Mouse (Mus musculus) adrenal gland, adult 8-10 months (tissue): ENCODE data around the gene Gpr15. TPM values are rescaled to one million over a fixed set of nuclear protein-coding genes. Genes with fewer than 3 reads are reported as not detected.

Source experiments
- DNase-seq: peaks from one replicate; pipeline ENCODE4 v3.0.0; 2022
- total RNA-seq, 4 experiments: library from RNA; stranded (reverse); gene quantifications; 2 replicates each; pipeline ENCODE4 v1.2.4; 2022

Gene Gpr15
- total RNA-seq, 4 experiments from 2014 or later: not detected

DNA sequence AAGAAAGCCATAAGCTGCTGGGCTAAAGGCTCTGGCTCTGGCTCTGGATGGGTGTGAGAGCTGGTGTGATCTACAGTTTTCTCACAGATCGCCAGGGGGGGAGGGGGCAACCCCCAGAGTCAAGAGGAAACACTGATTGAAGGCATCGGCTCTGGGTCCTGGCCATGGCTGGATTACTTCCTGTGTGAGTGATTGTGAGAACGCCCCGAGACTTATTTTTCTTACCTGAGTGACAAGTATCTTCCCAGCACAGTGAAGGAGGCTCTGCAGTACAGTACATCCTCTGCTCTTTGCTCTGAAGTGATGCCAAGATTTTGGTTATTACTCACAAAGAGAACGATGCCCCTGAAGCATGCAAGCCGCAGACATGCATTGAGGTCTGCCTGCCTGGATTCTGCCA, 17.1 kb downstream of the Gpr15 start:
- DNase-seq: no peak

DNA sequence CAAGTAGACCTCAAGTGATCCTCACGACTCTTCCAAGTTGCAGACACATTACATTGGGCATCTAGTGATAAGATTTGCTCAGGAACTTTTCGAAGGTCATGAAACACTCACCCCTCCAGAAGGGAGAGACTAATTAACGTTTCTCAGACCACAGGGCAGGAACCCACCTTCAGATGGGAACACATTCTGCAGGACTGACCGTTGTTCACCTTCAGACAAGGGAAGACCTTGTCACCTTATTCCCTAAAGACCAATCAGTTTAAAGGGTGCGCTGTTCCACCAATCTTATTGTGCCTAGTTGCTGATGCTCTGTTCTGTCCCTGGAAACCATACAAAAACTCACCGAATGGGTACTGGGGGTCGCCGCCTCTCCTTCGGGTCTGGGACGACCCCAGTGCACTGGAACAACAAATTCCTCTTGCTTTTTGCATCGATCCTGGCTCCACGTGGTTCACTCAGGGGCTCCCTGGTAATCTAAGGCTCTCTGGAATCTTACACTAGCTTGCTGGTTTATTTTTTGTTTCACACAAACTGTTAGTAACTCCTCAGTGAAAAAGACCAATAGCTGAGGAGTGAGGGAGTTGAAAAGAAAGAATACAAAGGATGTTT, 17.9 kb downstream of the Gpr15 start:
- no peak for DNase-seq

DNA sequence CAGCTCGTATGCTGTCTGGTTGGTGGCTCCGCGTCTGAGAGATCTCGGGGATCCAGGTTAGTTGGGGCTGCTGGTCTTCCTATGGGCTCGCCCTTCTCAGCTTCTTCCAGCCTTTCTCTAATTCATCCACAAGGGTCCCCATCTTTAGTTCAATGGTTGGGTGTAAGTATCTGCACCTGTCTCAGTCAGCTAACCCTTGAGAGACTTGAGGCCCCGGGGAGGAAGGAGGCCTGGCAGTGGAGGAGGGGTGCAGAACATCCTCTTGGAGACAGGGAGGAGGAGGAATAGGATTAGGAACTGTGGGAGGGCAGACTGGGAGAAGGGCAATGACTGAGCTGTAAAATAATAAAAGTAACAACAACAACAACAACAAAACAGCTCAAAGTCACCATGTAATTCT, 18.7 kb downstream of the Gpr15 start:
- no peak for DNase-seq

DNA sequence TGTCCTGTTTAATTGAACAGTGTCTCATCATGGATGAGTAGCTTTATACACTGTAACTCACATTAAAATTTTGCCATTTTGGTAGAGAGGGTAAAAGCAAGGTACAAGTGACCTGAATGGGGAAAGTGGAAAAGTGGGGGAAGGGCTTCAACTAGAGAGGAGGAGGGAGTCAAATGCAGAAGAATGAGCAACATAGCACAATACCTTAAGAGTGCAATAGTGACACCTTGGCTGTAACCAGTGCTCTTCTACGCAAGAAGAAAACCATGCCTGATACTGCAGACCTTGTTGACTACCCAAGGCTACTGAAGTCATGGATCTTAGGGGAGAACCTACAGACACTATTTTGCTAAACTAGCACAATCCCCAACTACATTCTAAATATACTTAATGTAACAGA, 21.6 kb downstream of the Gpr15 start:
- DNase-seq: no peak

DNA sequence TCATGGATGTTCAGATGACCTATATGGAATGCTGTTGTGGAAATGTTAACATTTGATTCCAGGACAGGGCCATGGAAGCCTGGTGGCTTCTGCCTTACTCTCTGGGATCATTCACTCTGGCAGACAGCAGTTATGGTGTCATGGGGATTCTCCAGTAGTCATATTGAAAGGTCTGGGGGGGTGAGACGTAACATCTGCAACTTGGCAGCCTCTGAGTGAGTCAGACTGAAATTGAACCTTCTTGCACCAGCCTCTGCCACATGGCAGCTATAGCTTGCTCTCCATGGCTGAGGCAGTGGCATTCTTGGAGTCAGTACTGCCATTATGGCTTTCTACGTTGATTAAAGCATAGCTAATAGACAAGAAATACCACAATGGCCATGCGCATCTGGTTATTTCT, 22.1 kb downstream of the Gpr15 start:
- no peak for DNase-seq

DNA sequence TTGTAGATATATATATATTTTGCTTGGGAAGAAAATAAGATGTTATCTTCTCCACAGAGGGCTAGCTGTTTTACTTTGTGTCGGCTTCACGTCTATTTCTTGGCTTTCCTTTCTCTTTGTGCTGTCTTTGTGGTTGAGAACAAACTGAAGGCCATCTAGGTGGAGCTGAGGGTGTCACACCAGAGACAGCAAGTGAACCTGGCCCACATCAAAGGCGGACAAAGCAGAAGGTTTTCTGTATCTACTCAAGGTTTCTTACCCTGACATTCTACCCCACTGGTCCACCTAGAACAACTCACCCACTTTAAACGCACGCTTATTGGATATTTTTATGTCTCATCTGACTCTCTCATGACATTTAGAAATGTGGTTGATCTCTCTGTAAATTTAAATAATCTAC, 24.8 kb downstream of the Gpr15 start:
- no peak for DNase-seq

DNA sequence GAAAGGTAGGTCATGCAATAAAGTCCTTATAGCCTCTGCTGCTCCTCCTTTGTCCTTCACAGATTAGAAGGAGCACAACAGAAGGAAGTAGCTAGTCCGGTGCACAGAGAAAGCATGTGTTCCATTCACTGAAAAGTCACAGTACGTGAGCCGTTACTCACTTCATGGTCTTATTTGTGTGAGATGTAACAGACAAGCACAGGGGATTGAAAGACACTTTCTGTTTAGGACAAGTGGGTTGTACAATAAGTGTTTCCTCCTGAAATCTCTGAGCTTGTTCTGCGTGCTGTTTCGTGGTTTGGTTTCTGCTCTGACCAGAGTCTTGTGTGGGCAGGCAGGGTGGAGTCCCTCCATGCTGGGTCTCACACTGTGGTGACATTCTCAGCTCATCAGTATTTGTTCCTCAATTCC, 28.5 kb downstream of the Gpr15 start:
- no peak for DNase-seq

DNA sequence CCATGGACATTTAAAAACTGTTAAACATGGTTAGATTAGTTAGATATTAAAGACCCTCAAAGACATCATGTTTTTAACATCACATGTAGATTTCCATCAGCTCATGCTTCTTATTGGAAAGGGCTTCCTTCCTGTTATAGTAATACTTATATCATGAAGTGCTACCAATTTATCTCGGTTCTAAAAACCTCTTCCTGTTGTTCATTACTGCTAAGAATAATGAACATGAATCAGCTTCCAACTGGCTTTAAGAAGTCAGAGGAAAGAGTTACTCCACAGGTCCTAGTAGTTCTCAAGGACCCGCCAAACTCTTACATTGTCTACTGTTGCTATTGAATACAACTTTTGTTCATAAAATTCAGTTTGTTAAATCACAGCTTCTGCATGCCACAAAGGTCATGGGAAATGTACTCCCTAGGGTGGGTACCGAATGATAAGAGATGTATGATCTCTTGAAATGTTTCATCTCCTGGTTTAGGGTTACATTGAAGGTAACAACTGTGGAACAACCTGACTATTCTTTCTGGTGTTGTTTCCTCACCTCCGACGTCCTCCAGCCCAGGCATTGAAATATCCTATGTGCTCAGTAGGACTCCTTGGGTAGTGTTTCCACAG, 29.2 kb downstream of the Gpr15 start:
- no peak for DNase-seq

DNA sequence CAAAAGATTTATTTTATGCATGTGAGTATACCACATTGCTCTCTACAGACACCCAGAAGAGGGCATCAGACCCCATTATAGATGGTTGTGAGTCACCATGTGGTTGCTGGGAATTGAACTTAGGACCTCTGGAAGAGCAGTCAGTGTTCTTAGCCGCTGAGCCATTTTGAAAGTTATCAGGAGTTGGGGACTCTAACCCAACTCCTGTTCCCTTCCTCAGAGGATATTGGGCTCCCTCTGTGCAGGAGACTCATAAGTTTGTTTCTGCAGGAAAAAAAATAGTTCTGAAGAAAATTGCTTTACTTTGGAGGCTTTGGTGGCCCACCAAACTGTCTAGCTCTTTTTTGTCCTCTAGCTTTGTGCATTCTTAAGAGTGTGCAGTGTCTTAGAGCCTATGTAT, 30.3 kb downstream of the Gpr15 start:
- DNase-seq: no peak

DNA sequence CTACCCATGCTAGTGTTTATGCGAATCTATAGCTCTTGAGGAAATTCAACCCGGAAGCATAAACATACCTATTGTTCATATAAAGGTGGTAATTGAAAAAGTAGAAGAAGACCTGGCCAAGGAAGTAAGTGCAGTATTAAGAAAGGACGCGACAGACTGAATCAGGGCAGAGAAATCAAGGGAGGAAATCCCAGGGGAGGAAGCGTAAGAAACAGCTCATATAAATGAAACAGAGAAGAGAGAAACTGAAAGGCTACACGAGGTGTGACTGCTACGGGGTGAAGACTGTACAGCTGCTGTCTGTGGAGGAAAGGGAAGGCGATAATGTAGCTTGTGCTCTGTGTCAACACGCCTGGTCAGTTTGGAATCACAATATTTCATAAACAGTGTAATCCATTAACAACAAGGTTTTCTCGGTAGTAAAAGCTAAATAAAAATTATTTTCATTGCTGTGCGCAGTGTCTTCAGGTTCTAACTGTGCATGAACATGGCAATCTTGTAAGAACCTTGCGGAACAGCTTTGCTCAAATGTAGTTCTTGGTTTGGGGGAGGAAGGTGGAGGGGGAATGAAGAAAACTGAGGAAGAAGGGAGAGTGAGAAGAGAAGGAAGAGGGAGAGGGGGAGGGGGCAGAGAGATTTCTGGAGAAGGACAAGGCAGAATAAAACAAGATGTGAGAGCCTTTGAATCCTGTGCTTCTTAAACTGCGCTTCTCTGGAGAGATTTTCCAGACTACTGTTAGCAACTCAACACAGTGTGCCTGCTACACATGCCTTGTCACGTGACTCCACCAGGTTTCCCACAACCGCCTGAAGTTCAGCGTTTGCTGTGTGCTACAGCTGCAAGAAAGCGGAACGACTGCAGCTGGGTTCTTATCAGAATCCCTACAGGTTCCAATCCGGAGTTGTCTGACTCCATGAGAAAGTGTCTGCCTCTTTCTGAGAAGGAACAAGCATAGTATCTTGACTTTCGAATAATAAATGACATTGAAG, 33.0 kb downstream of the Gpr15 start:
- no peak for DNase-seq

DNA sequence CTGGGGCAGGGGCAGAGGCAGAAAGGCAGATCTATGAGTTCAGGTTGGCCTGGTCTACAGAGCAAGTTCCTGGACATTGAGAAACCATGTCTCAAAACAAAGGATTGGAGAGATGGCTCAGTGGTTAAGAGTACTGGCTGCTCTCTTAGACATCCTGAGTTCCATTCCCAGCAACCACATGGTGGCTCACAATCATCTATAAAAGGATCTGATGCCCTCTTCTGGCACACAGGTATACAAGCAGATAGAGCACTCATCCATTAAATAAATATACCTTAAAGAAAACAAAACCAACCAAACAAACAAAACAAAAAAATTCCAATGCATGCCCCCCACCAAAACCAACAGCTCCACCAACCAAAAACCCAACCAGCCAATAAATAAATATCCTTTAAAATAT, 34.3 kb downstream of the Gpr15 start:
- DNase-seq: no peak

DNA sequence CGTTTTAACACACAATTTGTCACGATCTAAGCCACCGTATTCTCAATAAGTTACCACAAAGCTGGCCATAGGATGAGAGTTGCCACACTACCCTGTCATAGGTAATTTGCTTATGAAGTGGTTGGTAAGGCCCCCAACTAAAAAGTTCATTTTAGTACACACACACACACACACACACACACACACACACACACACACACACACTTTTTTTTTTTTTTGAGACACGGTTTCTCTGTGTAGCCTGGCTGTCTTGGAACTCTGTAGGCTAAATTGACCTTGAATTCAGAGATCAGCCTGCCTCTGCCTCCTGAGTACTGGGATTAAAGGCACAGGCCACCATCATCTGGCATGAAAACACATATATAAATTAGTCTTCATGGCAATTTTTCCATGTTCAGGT, 35.0 kb downstream of the Gpr15 start:
- no peak for DNase-seq

DNA sequence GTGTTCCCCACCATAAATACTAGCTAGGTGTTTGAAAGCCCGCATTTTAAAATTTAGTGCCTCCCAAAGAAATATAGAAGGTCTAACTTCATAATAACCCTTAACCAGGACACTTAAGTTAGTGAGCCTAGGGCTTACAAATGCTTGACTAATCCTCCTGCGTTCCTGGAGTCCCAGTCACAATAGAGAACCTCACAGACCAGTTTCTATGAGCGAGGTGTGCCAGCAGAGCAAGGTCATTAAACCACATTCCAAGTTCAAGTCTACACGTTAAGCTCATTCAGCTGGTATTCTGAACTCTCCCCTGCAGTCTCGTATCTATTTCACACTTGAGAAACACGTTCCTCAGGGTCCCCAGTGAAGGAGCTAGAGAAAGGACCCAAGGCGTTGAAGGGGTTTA, 36.0 kb downstream of the Gpr15 start:
- no peak for DNase-seq

DNA sequence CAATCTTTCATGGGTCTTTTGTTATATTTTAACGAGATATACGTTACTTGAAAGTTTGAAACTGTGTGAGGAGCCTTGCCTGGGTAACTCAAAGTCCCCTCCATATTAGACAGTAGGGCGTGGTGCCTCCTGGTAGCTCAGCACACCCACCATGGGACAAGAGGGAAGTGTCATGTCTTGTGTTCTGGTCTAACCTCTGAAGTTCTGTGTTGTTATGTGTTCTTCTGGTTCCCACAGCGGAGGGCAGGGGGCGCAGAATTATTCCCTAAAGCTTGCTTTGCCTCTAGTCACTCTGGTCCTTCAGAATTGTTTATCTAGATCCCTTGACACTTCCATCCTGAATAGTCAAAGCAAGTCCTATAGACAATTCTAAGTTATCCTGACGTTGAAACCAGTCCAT, 36.8 kb downstream of the Gpr15 start:
- no peak for DNase-seq

DNA sequence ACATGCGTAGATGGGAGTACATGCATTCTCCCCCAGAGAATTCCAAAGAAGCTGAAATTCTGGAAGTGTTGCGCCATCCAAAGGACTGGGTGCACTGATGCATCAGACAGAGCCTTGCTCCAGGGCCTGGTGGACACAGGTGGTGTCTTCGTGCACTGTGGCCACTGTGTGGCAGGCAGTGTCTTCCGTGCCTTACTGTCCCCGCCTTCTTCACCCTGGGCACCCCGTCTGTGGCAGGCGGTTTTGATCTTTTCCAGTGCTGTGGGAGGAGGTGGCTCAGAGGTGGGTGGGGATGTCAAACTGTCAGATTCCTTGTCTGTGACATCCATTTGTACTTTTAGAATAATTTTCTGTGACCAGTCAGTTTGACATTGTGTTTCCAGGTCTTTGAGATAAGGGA, 40.2 kb downstream of the Gpr15 start:
- no peak for DNase-seq

DNA sequence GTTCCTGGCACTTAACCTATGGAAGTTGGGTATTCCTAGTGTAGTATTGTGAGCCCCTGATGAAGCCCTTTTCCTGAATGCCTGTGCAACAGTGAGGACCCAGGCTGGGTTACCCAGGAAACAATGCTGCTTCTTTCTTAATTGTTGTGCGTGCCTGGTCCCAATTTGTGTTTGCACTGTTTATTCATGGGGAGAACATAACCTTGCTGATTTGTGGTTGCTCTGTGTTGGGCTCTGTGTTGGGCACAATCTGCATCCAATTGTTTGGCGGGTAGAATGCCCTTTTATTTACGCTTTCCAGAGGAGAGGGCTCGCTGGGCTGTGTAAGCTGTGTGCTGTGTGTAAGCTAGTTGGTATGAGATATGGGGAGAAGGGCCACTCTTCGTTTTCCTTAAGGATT, 41.4 kb downstream of the Gpr15 start:
- no peak for DNase-seq

DNA sequence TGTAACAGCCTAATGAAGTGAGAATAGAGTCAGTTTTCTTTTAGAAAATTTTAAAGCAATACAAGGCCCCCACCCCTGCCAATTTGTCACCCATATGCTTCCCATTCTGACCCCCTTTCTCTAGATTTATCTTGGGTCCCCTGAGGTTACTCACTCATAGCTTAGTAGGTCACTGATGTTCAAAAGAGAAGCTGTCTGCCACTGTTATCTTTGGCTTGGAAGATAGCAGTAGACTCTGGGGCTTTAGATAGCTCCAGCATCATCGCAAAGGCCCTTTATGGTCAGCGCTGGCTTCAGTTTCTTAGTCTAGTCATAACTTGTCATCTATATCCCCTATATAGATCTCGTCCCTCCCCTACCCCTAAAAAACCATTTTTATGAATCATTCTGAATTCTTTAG, 42.2 kb downstream of the Gpr15 start:
- no peak for DNase-seq

DNA sequence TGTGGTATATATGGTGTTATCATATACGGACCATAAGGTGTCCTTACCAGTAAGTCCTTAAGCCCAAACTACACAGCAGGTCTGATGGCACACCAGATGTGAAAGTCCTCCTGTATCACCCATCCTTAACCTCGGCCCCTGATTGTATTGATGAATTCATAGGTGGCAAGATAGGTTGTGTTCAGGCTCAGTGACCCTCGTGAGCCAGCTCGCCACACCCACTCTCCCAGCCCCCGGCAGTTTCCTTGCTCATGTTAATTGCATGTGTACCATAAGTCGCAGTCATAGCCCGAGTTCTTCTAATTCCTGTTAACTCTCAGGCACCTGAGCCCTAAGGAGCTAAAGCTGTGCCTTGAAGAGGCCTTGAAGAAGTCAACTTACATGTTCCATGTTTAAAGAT, 42.7 kb downstream of the Gpr15 start:
- no peak for DNase-seq

DNA sequence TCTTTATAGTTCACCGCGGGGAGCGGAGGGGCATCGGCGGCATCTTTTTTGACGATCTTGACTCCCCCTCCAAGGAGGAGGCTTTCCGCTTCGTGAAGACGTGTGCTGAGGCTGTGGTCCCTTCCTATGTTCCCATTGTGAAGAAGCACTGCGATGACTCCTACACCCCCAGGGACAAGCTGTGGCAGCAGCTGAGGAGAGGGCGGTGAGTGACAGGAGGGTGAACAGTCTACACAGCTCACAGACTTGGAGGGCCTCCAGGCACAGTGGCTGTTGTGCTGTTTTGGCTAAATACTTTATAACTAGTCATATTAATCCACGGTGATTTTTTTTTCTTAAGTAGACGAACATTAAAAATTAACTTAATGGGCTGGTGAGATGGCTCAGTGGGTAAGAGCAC, 43.6 kb downstream of the Gpr15 start:
- DNase-seq: no peak

DNA sequence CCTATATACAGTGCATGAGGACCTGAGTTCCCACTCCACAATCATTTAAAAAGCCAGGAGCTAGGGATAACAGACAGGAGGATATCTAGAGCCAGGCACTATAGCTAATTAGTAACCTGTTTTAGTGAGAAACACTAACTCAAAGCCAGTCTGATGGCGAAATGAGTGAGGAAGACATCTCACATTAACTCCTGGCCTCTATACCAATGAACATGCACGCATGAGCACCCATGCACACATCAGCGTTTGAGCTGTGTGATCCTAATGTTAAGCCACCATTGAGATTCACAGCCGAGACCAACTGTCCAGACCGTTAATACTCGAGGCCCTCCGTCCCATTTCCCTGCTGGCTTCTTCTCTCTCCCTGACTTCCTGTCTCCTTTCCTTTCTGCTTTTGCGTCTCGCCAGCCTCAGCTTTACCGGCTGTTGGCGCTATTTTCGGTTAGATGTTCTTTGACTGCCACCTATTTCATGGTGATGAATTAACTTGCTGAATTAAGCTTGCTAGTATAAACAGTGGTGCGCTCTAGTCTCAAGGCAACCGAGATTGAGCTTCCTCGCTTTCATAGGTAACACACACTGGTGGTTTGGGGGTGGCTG, 45.0 kb downstream of the Gpr15 start:
- DNase-seq: no peak

DNA sequence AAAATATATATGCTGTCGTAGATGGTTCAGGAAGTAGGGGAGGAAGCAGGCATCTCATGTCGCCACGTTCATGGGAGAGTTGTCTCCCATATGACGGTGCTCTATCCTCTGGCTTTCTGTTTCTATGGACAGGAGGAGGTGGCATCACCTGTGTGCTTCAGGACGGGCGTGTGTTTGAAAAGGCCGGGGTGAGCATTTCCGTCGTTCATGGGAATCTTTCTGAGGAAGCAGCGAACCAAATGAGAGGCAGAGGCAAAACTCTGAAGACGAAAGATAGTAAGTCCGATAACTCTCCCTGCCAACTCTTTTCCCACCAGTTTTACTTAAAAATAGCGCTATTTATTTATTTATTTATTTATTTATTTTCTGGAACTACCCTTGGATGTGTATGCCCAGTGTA, 46.5 kb downstream of the Gpr15 start:
- no peak for DNase-seq

DNA sequence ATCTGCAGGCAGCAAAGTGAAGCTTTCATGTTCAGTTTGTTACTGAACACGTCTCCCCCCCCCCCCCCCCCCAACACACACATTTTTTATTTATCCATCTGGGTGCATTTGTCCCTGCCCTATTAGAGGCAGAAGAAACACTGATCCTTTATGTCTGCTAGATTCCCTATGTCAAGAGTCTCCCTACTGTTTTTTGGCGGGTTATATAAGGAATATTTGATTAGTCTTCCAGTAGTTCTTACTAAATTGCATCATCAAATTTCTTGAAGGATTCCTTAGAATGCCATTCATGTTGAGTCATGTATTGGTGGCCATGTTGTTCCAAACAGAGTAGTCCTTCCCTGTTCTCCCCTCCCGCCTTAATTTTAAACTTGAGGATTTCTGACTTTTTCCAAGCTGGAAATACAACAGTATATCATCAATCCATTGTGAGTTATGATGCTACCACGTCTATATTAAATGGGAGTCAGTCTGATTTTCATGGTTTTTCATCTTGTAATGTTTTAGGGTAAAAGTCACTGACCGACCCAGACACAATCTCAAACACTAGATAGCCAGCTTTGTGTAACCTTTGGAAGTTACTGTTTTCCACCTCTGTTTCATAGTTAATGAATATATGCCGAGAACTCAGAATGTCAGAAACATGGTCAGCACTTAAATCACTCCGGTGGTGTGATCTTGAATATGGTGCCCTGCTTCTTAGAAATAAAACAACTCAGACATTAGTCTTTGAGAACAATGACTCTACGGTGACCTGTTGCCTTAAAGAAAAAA, 47.5 kb downstream of the Gpr15 start:
- DNase-seq: no peak

DNA sequence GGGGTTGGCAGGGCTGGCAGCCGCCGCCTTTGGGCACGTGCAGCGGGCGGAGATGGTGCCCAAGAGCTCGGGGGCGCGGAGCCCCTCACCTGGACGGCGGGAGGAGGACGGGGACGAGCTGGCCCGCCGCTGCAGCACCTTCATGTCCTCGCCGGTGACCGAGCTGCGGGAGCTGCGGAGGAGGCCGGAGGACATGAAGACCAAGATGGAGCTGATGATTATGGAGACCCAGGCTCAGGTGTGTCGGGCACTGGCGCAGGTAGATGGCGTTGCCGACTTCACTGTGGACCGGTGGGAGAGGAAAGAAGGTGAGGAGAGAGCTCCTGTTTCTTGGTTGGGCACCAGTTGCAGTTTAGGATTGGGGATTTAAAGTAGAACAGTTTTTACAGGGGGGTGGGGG, 48.2 kb downstream of the Gpr15 start:
- DNase-seq: no peak
